Mouse (Mus musculus): ENCODE data around the gene Kifc5b. TPM values are rescaled to one million over a fixed set of nuclear protein-coding genes. Genes with fewer than 3 reads are reported as not detected.

Kifc5b gene
- polyA plus RNA-seq (2015; fragmentation: Nextera tagmentation; extraction: Ambion mirVana) = 4.7 and 5.2 TPM in 2 replicates

GRCm38 (mm10) chr17:26916711-26917482 lies at the start of gene Kifc5b:
Gene Kifc5b, plus strand, starts transcription at chr17:26917091.
- Histone ChIP-seq H3K36me3 (peaks cover 23% of the 10 kb centered on the region), H3K4me2 (peak within 1 kb of the TSS; percentile 78), H3K27ac (peak within 1 kb of the TSS; percentile 85), H3K9me3 (replicated peaks) (no peaks in the 10 kb centered on the region), H3K4me1 (replicated peaks) (peaks cover 32% of the 10 kb centered on the region), H3K4me3 (replicated peaks) (peak within 1 kb of the TSS; percentile 86), H3K27me3 (no peaks in the 10 kb centered on the region), H3K9ac (peak within 1 kb of the TSS; percentile 91)
- peak; percentile 98 for DNase-seq
- under 1% methylated on average over 72 of the region's 72 CpGs for WGBS (ENCODE audit: insufficient replicate concordance)
- peak; percentile 96 for ATAC-seq (ENCODE audit: low read depth)

- no peak for ATAC-seq (ENCODE audit: low read depth)
- no peak overlapping the region for H3K9ac ChIP-seq
- WGBS (ENCODE audit: insufficient replicate concordance) = 18% methylated on average over 5 of the region's 5 CpGs
- no peak for DNase-seq
- no peaks in the 10 kb centered on the region for H3K36me3 ChIP-seq
- H3K9me3 ChIP-seq (replicated peaks) = no peaks in the 10 kb centered on the region
- H3K27me3 ChIP-seq = peaks cover 16% of the 10 kb centered on the region; the same call in 1 of the 2 replicates
- H3K4me1 ChIP-seq (replicated peaks) = no peaks in the 10 kb centered on the region
- H3K4me3 ChIP-seq (replicated peaks) = no peak overlapping the region
- no peak overlapping the region for H3K4me2 ChIP-seq
- H3K27ac ChIP-seq = no peak overlapping the region
Measured at GRCm38 (mm10) chr17:26868756-26869155, 48.1 kb upstream of the Kifc5b start.

DNA sequence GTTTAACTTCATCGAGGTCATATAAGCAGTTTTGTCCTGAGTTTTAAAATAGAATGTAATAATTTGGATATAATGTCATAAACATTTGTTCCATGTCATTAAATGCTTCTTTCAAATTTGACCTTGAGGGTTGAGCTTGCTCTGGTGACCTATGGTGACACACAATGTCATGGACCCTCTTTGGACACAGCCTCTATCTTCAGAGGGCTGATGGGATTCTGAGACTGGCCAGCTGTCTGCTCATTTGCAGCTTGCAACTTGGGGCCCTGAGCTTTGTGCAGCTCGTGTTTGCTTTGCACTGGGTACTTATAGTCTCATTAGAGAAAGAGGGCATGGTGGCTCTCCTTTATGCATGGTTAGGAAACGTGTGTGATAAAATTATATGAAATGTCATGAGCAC lies 44.0 kb upstream of the Kifc5b start:
- Histone ChIP-seq H3K4me2 (no peak overlapping the region), H3K27me3 (no peaks in the 10 kb centered on the region), H3K27ac (no peak overlapping the region), H3K9me3 (replicated peaks) (no peaks in the 10 kb centered on the region), H3K36me3 (no peaks in the 10 kb centered on the region), H3K4me1 (replicated peaks) (no peaks in the 10 kb centered on the region), H3K9ac (no peak overlapping the region), H3K4me3 (replicated peaks) (no peak overlapping the region)
- WGBS (ENCODE audit: insufficient replicate concordance) = 55% methylated on average over 3 of the region's 3 CpGs
- no peak for ATAC-seq (ENCODE audit: low read depth)
- no peak for DNase-seq

DNA sequence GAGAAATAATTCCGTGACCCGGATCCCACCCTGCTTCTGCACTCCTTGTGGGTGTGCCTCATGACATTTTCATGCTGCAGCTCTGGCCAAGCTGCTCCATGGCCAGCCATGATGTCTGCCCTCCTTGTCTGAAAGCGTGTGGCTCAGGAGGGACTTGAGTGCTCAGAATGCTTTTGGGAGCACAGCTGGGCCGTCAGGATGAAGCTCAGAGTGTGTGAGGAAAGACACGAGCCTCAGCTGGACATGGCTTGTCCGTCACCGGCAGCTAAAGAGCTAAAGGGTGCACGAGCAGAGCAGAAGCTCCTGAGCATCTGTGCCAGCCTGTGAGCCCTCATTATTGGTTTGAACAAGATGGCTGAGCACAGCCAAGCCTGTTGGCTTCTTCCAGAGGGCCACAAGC lies 43.4 kb upstream of the Kifc5b start:
- WGBS (ENCODE audit: insufficient replicate concordance) = 66% methylated on average over 8 of the region's 8 CpGs
- no peak overlapping the region for H3K4me3 ChIP-seq (replicated peaks)

DNA sequence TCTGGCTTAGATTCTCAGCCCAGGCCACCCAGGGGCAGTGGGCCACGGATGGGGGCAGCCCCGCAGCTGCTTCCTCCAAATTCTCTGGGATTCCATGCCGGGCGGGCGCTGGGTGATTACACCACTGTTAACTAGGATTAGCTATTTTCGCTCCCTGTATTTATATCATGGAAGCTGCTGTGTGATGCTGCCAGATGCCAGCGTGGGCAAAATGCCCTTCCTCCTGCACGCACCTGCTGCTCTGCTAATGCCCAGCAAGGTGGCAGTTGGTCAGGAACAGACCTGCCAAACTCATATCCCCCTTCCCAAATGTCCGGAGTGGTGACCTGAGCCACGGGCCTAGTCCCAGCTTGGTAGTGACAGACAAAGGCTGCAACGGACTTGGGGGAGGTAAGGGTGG lies 42.3 kb upstream of the Kifc5b start:
- Histone ChIP-seq H3K4me3 (replicated peaks) (no peak overlapping the region), H3K9me3 (replicated peaks) (no peaks in the 10 kb centered on the region), H3K9ac (no peak overlapping the region), H3K4me1 (replicated peaks) (no peaks in the 10 kb centered on the region), H3K27ac (no peak overlapping the region), H3K36me3 (0 out of 2 replicates have a peak, but pooled peaks cover 4% of the 10 kb centered on the region), H3K4me2 (no peak overlapping the region), H3K27me3 (no peaks in the 10 kb centered on the region)
- 76% methylated on average over 11 of the region's 11 CpGs for WGBS (ENCODE audit: insufficient replicate concordance)
- no peak for ATAC-seq (ENCODE audit: low read depth)
- DNase-seq = no peak

More for the DNA sequence above, 43.4 kb upstream of the Kifc5b start:
- Histone ChIP-seq H3K27ac (no peak overlapping the region), H3K9ac (no peak overlapping the region), H3K27me3 (no peaks in the 10 kb centered on the region), H3K9me3 (replicated peaks) (no peaks in the 10 kb centered on the region), H3K36me3 (no peaks in the 10 kb centered on the region), H3K4me1 (replicated peaks) (no peaks in the 10 kb centered on the region), H3K4me2 (no peak overlapping the region)
- ATAC-seq (ENCODE audit: low read depth) = no peak
- no peak for DNase-seq

DNA sequence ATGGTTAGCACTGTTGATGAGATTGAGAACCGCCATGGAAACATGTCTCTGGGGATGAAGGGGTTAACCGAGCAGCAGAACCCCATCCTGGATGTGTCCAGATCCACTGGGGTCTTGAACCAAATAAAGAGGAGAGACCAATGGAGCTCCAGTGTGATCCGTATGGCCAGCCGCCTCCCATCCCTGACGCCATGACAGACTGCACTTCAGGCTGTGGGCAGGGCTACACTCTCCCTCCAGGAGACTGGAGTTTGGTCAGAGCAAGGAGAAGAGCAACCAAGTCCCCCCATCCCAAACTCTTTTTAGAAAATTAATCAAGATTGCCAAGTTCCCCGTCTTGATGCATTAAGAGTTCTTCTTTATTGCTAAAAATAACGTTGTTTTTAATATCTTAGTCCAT lies 39.0 kb upstream of the Kifc5b start:
- ATAC-seq (ENCODE audit: low read depth) (no peak), DNase-seq (no peak)
- Histone ChIP-seq H3K4me1 (replicated peaks) (0 out of 2 replicates have a peak, but pooled peaks cover under 1% of the 10 kb centered on the region), H3K9ac (no peak overlapping the region), H3K27me3 (no peaks in the 10 kb centered on the region), H3K4me2 (no peak overlapping the region), H3K9me3 (replicated peaks) (no peaks in the 10 kb centered on the region), H3K36me3 (peaks cover 14% of the 10 kb centered on the region; the same call in 1 of the 2 replicates), H3K27ac (no peak overlapping the region), H3K4me3 (replicated peaks) (no peak overlapping the region)
- WGBS (ENCODE audit: insufficient replicate concordance) = 85% methylated on average over 7 of the region's 7 CpGs

- Histone ChIP-seq H3K4me2 (no peak overlapping the region), H3K9ac (no peak overlapping the region), H3K9me3 (replicated peaks) (no peaks in the 10 kb centered on the region), H3K36me3 (peaks cover 14% of the 10 kb centered on the region; the same call in 1 of the 2 replicates), H3K4me1 (replicated peaks) (peaks cover 13% of the 10 kb centered on the region), H3K27me3 (no peaks in the 10 kb centered on the region), H3K27ac (no peak overlapping the region), H3K4me3 (replicated peaks) (no peak overlapping the region)
- DNase-seq (no peak), ATAC-seq (ENCODE audit: low read depth) (no peak)
- WGBS (ENCODE audit: insufficient replicate concordance) = 86% methylated on average over 6 of the region's 6 CpGs
Measured at GRCm38 (mm10) chr17:26879235-26879634, 37.7 kb upstream of the Kifc5b start.

DNA sequence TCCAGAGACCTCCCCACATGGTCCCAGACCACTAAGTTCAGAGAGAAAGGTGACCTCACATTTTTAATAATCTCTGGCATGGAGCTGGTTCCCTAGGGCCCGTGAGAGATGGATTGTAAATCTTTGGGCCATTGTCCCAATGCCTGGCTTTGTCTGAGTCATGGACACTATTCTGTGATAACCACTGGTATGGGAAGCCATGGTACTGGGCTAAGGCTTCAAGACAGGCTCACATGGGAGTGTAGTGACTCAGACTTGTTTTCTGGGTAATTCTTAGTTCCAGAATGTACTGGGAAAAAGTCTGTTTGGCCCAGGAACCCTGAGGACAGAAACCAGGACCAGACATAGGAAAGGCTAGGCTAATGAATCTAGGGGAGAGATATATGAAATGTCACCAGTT lies 34.2 kb upstream of the Kifc5b start:
- Histone ChIP-seq H3K4me1 (replicated peaks) (peaks cover 33% of the 10 kb centered on the region), H3K27me3 (0 out of 2 replicates have a peak, but pooled peaks cover 5% of the 10 kb centered on the region), H3K9me3 (replicated peaks) (no peaks in the 10 kb centered on the region), H3K9ac (no peak overlapping the region), H3K36me3 (peaks cover 14% of the 10 kb centered on the region; the same call in 1 of the 2 replicates), H3K4me3 (replicated peaks) (no peak overlapping the region), H3K27ac (no peak overlapping the region), H3K4me2 (no peak overlapping the region)
- no peak for ATAC-seq (ENCODE audit: low read depth)
- 85% methylated on average over 1 of the region's 1 CpGs for WGBS (ENCODE audit: insufficient replicate concordance)
- DNase-seq = no peak

DNA sequence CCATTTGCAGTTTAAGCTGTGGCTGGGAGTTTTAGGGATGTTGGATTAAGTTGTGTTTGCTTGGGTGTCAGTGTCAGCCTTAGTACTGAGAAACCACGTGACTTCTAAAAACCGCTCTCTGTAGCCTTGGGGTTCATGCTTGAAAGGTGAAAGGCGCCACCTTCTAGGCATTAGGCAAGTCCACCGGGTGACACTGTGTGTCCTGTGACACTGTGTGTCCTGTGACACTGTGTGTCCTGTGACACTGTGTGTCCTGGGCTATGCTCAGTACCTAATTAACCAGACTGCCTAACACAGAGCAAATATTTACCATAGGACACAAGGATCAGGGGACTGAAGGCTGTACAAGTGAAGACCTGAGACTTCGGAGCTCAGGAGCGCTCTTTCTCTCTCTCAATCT lies 33.3 kb upstream of the Kifc5b start:
- Histone ChIP-seq H3K27ac (no peak overlapping the region), H3K9ac (no peak overlapping the region), H3K27me3 (0 out of 2 replicates have a peak, but pooled peaks cover 5% of the 10 kb centered on the region), H3K4me3 (replicated peaks) (no peak overlapping the region), H3K36me3 (peaks cover 14% of the 10 kb centered on the region; the same call in 1 of the 2 replicates), H3K9me3 (replicated peaks) (no peaks in the 10 kb centered on the region), H3K4me2 (no peak overlapping the region), H3K4me1 (replicated peaks) (peaks cover 33% of the 10 kb centered on the region)
- DNase-seq (no peak), ATAC-seq (ENCODE audit: low read depth) (no peak)
- 82% methylated on average over 6 of the region's 6 CpGs for WGBS (ENCODE audit: insufficient replicate concordance)

GRCm38 (mm10) chr17:26884995-26885926 lies 31.6 kb upstream of the Kifc5b start:
- DNase-seq = peak; percentile 89
- Histone ChIP-seq H3K27ac (peak overlapping the region; percentile 65), H3K4me2 (peak overlapping the region; percentile 84), H3K4me3 (replicated peaks) (peak overlapping the region; percentile 60), H3K9ac (peak overlapping the region; percentile 66), H3K27me3 (0 out of 2 replicates have a peak, but pooled peaks cover 5% of the 10 kb centered on the region), H3K9me3 (replicated peaks) (no peaks in the 10 kb centered on the region), H3K4me1 (replicated peaks) (peaks cover 33% of the 10 kb centered on the region), H3K36me3 (peaks cover 11% of the 10 kb centered on the region; the same call in 1 of the 2 replicates)
- WGBS (ENCODE audit: insufficient replicate concordance) = 9% methylated on average over 25 of the region's 25 CpGs
- ATAC-seq (ENCODE audit: low read depth) = peak; percentile 87

Data from liver, embryonic 13.5 days (tissue).